In the genomic region with DNA sequence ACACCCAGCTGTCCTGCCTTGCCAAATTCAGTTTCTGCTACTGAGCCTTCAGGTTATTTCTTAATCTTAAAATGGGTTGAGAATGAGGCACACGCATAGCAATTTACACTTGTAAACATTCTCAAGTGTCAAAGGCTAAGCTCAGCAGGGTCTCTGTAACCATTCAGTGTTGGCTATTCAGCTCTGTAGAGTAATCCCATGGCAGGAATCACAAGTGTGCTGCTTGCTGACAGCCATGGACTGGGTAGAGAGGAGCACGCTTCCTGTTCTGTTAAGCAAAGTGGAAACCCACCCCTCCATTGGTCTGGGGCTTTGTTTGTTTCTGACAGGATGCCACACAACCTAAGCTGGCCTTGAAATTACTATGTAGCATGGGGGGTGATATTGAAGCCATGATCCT, we compare ENCODE assay signal across 30 mouse cellular contexts.
DNase-seq lines count a peak whose midpoint lies in the region; ATAC-seq and TF ChIP-seq lines count a peak whose summit lies in the region.
"Had no signal": no experiment of that assay in that cellular context is flagged by ENCODE, and none has a peak within 500 bp of the region (broad histone marks: within the 10 kb centered on the region; RNA-seq: fewer than 3 reads in every experiment).

No protein-coding gene starts in this region.

- no peak for DNase-seq in neural tube, embryonic 11.5 days (ENCODE audit: low spot score)
- no peak for DNase-seq in neural tube, embryonic 10.5 days (ENCODE audit: extremely low spot score, low spot score)
- DNase-seq in brain, embryonic 14.5 days (ENCODE audit: low read depth) = peak; percentile 51
- no peak for DNase-seq in frontal cortex, postnatal 25 days (ENCODE audit: low spot score in 2 of 2)
- DNase-seq: adrenal gland, adult 2 months; adrenal gland, postnatal 14 days; B cell, adult 2 months; cerebellum, adult 11-12 months; cerebellum, adult 8-10 months; cerebellum, postnatal 10 days; cerebellum, postnatal 36 days; embryo, embryonic 11 days; gastrocnemius, adult 2 months; gastrocnemius, postnatal 14 days; heart, adult 18-20 months; heart, postnatal 10 days; heart, postnatal 36 days had no signal

- H3K36me3 ChIP-seq in forebrain, embryonic 13.5 days (ENCODE audit: poor library complexity, severe bottlenecking) = 0 out of 2 replicates have a peak, but pooled peaks cover 4% of the 10 kb centered on the region
- no peaks in the 10 kb centered on the region for H3K36me3 ChIP-seq in forebrain, embryonic 12.5 days (replicated peaks)
- H3K36me3 ChIP-seq in neural tube, embryonic 11.5 days (ENCODE audit: control insufficient read depth, insufficient read depth, low read length) = no peaks in the 10 kb centered on the region
- H3K36me3 ChIP-seq in neural tube, embryonic 13.5 days = peaks cover 4% of the 10 kb centered on the region; the same call in 1 of the 2 replicates
- H3K36me3 ChIP-seq: embryonic facial prominence, embryonic 12.5 days; embryonic facial prominence, embryonic 15.5 days; G1E; heart, embryonic 15.5 days had no signal

- H3K27ac ChIP-seq in forebrain, embryonic 13.5 days = no peak overlapping the region
- no peak overlapping the region for H3K27ac ChIP-seq in forebrain, embryonic 12.5 days
- H3K27ac ChIP-seq in neural tube, embryonic 11.5 days (ENCODE audit: low read depth, low read length) = no peak overlapping the region
- 0 out of 2 replicates have a peak overlapping the region, but pooled peaks have one; percentile 28 for H3K27ac ChIP-seq in neural tube, embryonic 13.5 days (replicated peaks)
- H3K27ac ChIP-seq: embryonic facial prominence, embryonic 12.5 days; embryonic facial prominence, embryonic 15.5 days; gastrocnemius, adult 2 months; heart, embryonic 15.5 days; hindbrain, embryonic 14.5 days; hindbrain, postnatal 0 days had no signal

- H3K4me2 ChIP-seq in forebrain, embryonic 13.5 days = no peak overlapping the region
- no peak overlapping the region for H3K4me2 ChIP-seq in forebrain, embryonic 12.5 days
- H3K4me2 ChIP-seq in neural tube, embryonic 11.5 days (ENCODE audit: low read depth) = no peak overlapping the region
- no peak overlapping the region for H3K4me2 ChIP-seq in neural tube, embryonic 13.5 days
- H3K4me2 ChIP-seq: embryonic facial prominence, embryonic 12.5 days; embryonic facial prominence, embryonic 15.5 days; heart, embryonic 12.5 days; heart, embryonic 15.5 days; hindbrain, embryonic 14.5 days had no signal

- no peak overlapping the region for H3K9ac ChIP-seq in forebrain, embryonic 13.5 days
- no peak overlapping the region for H3K9ac ChIP-seq in forebrain, embryonic 12.5 days
- no peak overlapping the region for H3K9ac ChIP-seq in neural tube, embryonic 11.5 days (ENCODE audit: low read length)
- no peak overlapping the region for H3K9ac ChIP-seq in neural tube, embryonic 13.5 days
- H3K9ac ChIP-seq: embryonic facial prominence, embryonic 12.5 days; embryonic facial prominence, embryonic 15.5 days; heart, embryonic 12.5 days; heart, embryonic 15.5 days; hindbrain, embryonic 14.5 days had no signal

- no peak for TF ChIP-seq POLR2A in brain, embryonic 14.5 days (IDR thresholded peaks at IDR 0.05; ENCODE audit: borderline replicate concordance, extremely low read depth, insufficient read depth, insufficient read length, poor library complexity, severe bottlenecking)

- H3K4me3 ChIP-seq in forebrain, embryonic 13.5 days = no peak overlapping the region
- no peak overlapping the region for H3K4me3 ChIP-seq in forebrain, embryonic 12.5 days (replicated peaks)
- H3K4me3 ChIP-seq in neural tube, embryonic 11.5 days (ENCODE audit: low read depth, low read length) = no peak overlapping the region
- H3K4me3 ChIP-seq in neural tube, embryonic 13.5 days = no peak overlapping the region
- H3K4me3 ChIP-seq: embryonic facial prominence, embryonic 12.5 days; embryonic facial prominence, embryonic 15.5 days; gastrocnemius, adult 2 months; heart, embryonic 12.5 days; heart, embryonic 15.5 days had no signal

- peaks cover 20% of the 10 kb centered on the region for H3K4me1 ChIP-seq in forebrain, embryonic 13.5 days
- H3K4me1 ChIP-seq in forebrain, embryonic 12.5 days = peaks cover 15% of the 10 kb centered on the region
- H3K4me1 ChIP-seq in neural tube, embryonic 11.5 days (ENCODE audit: control insufficient read depth, insufficient read depth, low read length) = no peaks in the 10 kb centered on the region
- peaks cover 22% of the 10 kb centered on the region for H3K4me1 ChIP-seq in neural tube, embryonic 13.5 days (replicated peaks)
- H3K4me1 ChIP-seq: embryonic facial prominence, embryonic 12.5 days; embryonic facial prominence, embryonic 15.5 days; heart, embryonic 15.5 days had no signal

- TF ChIP-seq CTCF in brain, embryonic 14.5 days (IDR thresholded peaks at IDR 0.05; ENCODE audit: borderline replicate concordance, extremely low read depth, insufficient read depth, insufficient read length) = no peak

- ATAC-seq in forebrain, embryonic 13.5 days = peak; percentile 48; the same call in 1 of the 2 replicates
- no peak for ATAC-seq in forebrain, embryonic 12.5 days (ENCODE audit: low FRiP score)
- peak; percentile 63; the same call in 1 of the 2 replicates for ATAC-seq in neural tube, embryonic 11.5 days (ENCODE audit: insufficient read depth, low FRiP score, low TSS enrichment)
- ATAC-seq in neural tube, embryonic 13.5 days (ENCODE audit: low read depth) = no peak
- ATAC-seq: forebrain, embryonic 16.5 days; hindbrain, postnatal 0 days; inflammation-experienced regulatory T-cells, adult 6 months had no signal

- 17% methylated on average over 2 of the region's 2 CpGs for WGBS in forebrain, embryonic 13.5 days
- WGBS in forebrain, embryonic 12.5 days = 10% methylated on average over 2 of the region's 2 CpGs
- WGBS in neural tube, embryonic 11.5 days = 36% methylated on average over 2 of the region's 2 CpGs
- 18% methylated on average over 2 of the region's 2 CpGs for WGBS in neural tube, embryonic 13.5 days

- H3K9me3 ChIP-seq in forebrain, embryonic 13.5 days (replicated peaks) = no peaks in the 10 kb centered on the region; the same call in 1 of the 2 replicates
- H3K9me3 ChIP-seq in forebrain, embryonic 12.5 days = no peaks in the 10 kb centered on the region
- H3K9me3 ChIP-seq in neural tube, embryonic 11.5 days (ENCODE audit: control insufficient read depth, low read length) = no peaks in the 10 kb centered on the region
- H3K9me3 ChIP-seq in neural tube, embryonic 13.5 days = no peaks in the 10 kb centered on the region
- H3K9me3 ChIP-seq: embryonic facial prominence, embryonic 12.5 days; embryonic facial prominence, embryonic 15.5 days; heart, embryonic 12.5 days; heart, embryonic 15.5 days had no signal

- H3K27me3 ChIP-seq in forebrain, embryonic 13.5 days = no peaks in the 10 kb centered on the region
- H3K27me3 ChIP-seq in forebrain, embryonic 12.5 days = peaks cover 14% of the 10 kb centered on the region
- no peaks in the 10 kb centered on the region for H3K27me3 ChIP-seq in neural tube, embryonic 11.5 days (ENCODE audit: control insufficient read depth, insufficient read depth, low read length)
- no peaks in the 10 kb centered on the region for H3K27me3 ChIP-seq in neural tube, embryonic 13.5 days
- H3K27me3 ChIP-seq: CH12.LX; embryonic facial prominence, embryonic 12.5 days; embryonic facial prominence, embryonic 15.5 days; heart, embryonic 12.5 days; heart, embryonic 15.5 days had no signal

Comparison
In these comparisons a context has a peak if more than half of its experiments do, and no peak if none do; other contexts are left out.
1. ATAC-seq: peak in forebrain, embryonic 13.5 days (single experiment) and neural tube, embryonic 11.5 days (single experiment); none in forebrain, embryonic 12.5 days (single experiment) and neural tube, embryonic 13.5 days (single experiment).